Mouse (Mus musculus): ENCODE data around the gene Usmg5.
"Not testable (repeated sequence)": the region's sequence is repeated elsewhere in the genome, so short reads cannot be mapped to it uniquely, and the experiment has no call there.

The Usmg5 gene

GRCm38 (mm10) chr19:47090550-47091156 is at the start of gene Usmg5, which contains the start of gene Pdcd11:
Gene Usmg5 (minus strand): TSS chr19:47090647.
Gene Pdcd11 (plus strand): TSS chr19:47090768.
- DNase-seq (ENCODE audit: low spot score in 2 of 2): peak; percentile 89 to 95

GRCm38 (mm10) chr19:47139611-47140010 is 49.2 kb upstream of the Usmg5 start:
- DNase-seq (ENCODE audit: low spot score in 2 of 2): not testable (repeated sequence)

GRCm38 (mm10) chr19:47137771-47138421 is 47.4 kb upstream of the Usmg5 start, which contains the start of gene Calhm2:
Gene Calhm2 (minus strand): TSS chr19:47138294.
- peak; percentile 31 to 63 for DNase-seq (ENCODE audit: low spot score in 2 of 2)

- DNase-seq (ENCODE audit: low spot score in 2 of 2): peak in 1 of 2 experiments; percentile 50
Measured at GRCm38 (mm10) chr19:47137051-47137581, 46.7 kb upstream of the Usmg5 start.

GRCm38 (mm10) chr19:47136170-47136569 is 45.7 kb upstream of the Usmg5 start:
- DNase-seq (ENCODE audit: low spot score in 2 of 2): no peak

DNA sequence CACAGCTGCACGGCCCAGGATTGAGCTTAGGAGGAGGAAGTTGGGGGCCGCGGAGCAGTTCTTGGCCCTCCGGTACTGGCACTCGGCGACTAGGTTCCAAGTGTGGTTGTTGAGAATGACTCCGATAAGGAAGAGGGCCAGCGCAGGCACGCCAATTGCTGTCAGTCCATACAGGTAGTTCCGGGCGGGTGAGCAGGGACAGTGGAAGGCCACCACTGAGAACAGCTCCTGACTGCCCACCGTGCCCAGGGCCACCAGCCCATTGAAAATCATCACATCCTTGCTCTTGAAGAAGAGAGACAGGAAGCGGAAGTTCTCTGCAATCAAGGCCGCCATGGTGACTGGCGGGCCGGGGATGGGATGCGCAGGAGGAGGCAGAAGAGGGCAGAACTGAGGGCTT is 45.1 kb upstream of the Usmg5 start:
- no peak for DNase-seq (ENCODE audit: low spot score in 2 of 2)

DNA sequence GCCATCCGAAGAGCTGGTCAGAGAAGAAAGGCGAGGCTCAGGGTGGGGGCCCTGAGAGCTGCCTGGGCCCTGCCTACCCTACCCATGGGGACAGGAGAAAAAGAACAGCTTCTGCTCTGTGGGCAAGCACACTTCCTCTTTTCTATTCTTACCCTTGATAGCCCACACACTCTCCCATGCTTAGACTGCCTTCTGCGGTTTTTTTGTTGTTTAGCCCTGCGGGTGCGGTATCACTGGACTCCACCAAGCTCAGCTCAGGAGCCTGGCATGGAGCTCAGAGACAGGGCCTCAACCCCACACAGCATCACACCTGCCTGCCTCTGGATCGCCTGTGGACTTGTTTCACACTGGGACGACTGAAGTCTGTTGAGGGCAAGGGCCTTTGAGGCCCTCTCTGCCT is 42.7 kb upstream of the Usmg5 start:
- peak; percentile 21 to 50 for DNase-seq (ENCODE audit: low spot score in 2 of 2)

- DNase-seq (ENCODE audit: low spot score in 2 of 2): no peak
Measured at GRCm38 (mm10) chr19:47130551-47131125, 40.2 kb upstream of the Usmg5 start.

DNA sequence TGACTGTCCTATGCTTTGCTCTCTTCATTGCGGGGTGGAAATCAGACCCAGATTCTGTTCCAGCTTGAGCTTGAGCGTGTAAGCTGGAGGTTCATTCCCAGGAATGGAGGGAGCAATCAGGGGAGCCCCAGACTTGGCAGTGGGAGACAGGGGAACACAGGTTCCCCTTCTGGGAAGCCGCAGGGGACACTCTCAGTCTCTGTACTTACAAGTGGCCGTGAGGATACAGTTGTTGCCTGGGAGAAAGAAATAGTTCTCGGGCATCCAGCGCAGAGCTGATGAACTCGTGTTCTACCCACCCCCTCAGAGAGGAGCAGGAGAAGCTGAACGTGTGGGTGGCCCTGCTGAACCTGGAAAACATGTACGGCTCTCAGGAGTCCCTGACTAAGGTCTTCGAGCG is 38.4 kb upstream of the Usmg5 start:
- no peak for DNase-seq (ENCODE audit: low spot score in 2 of 2)

GRCm38 (mm10) chr19:47128164-47128563 is 37.7 kb upstream of the Usmg5 start:
- DNase-seq (ENCODE audit: low spot score in 2 of 2): no peak

DNA sequence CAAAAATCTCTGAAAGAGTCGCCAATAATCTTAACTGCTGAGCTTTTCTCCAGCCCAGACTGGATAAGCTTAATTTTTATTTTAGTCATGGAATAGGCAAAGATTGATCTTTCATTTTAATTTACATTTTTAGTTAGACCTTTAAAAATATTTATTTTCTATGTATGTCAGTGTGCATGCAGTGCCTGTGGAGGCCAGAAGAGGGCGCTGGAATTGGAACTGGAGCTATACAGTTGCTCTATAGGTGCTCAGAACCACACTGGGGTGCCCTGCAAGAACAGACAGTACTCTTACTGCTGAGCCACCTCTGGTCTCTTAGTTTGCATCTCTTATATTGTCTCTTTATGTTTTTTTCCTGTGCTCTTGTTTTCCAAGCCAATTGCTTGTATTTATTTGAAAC is 32.4 kb upstream of the Usmg5 start:
- DNase-seq (ENCODE audit: low spot score in 2 of 2): peak; percentile 32 to 77

DNA sequence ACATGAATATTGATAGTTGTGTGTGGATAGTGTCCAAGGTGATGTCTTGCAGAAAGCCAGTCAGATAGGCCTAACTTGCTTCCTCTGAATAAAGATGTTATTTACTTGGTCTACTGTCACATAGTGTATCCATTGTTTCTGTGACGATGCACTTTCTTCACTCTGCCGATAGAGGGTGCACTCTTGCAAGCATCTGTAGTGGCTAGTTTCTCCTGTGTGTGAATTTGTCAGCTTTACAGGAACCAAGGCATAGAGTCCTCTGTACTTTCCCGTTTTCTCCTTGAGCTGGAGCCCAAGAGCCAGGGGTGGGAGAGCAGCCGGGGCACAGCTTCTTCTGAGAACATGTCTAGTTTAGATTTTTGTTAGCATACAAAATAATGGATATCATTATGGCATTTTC is 30.6 kb upstream of the Usmg5 start:
- no peak for DNase-seq (ENCODE audit: low spot score in 2 of 2)

GRCm38 (mm10) chr19:47118634-47119033 is 28.2 kb upstream of the Usmg5 start:
- no peak for DNase-seq (ENCODE audit: low spot score in 2 of 2)

DNA sequence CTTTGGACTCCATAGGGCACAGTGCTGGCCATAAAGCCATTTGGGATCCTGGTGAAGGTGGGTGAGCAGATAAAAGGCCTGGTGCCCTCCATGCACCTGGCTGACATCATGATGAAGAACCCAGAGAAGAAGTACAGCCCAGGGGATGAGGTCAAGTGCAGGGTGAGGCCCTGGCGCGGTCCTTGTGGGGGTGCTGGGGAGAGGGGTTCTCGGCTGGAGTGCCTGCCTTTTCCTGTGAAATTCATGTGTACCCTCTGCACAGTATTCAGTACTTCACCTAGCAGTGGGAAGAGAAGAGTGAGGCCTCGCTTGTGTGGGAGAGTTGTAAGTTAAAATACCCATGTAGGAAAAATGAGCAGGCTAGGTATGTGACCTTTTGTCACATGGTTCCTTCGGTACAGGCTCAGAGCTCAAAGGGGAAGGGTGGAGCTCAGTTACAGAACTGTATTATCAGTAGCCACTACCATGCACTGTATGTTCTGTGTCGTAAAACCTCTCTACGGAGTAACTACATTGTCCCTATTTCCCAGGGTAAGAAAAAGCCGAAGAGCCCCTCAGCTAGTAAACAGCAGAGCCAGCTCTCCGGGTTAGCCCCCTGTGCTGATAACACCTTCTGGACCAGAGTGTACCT is 14.3 kb upstream of the Usmg5 start:
- DNase-seq (ENCODE audit: low spot score in 2 of 2): no peak

- DNase-seq (ENCODE audit: low spot score in 2 of 2): no peak
Measured at GRCm38 (mm10) chr19:47101080-47101479, 10.6 kb upstream of the Usmg5 start.

DNA sequence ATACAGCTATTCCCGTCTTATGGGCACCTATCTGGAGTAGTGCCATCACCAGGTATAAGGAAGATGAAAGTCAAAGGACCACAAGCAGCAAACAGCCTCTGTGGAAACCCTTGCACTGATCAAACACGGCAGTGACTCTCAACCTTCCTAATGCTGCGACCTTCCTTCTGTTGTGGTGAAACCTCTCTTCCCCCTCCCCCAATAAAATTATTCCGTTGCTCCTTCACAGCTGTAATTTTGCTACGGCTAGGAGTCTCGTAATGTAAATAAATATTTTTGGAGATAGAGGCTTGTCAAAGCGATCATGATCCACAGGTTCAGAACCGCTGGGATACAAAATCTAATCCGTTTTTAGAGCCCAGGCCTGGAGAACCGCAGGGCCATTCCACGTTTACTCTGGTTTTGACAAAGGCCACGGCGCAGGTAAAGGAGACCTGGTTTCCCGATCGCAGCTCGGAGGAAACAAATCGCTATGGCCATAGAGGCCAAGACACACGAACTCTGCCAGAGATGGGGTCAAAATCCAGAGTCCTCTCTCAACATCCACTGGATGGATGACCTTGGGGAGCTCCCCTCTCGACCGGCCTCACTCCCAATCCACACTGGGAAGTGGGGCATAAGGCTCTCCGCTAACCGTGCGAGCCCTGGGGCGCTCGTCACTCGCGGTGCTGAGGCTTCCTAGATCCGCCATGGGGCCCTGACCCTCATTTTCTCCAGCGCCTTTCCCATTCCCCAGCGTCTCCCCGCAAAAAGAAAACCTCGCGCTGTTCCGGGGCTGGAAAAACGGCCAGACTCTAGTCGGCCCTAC is 525 bp downstream of the Usmg5 start:
- peak in 1 of 2 experiments; percentile 60 for DNase-seq (ENCODE audit: low spot score in 2 of 2)

DNA sequence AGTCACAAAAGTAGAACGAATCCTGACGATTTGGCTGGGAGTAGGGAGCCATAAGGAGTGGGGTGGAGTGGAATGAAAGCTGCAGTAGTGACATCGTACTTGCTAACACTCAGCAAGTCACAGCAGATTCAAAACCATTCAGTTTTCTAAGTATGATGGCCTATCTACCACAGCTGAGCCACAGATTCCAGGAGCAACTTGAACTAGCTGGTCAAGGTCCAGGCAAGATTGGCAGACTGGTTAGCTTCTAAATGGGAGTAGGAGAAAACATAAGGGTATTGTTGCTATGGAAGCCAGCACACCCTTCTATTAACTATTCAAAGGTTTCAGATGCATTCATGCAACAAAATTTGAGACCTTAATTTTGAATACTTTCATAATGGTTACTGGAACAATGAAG is 2.2 kb downstream of the Usmg5 start:
- DNase-seq (ENCODE audit: low spot score in 2 of 2): no peak

GRCm38 (mm10) chr19:47067924-47068611 is 22.4 kb downstream of the Usmg5 start:
- peak; percentile 87 to 90 for DNase-seq (ENCODE audit: low spot score in 2 of 2)

- DNase-seq (ENCODE audit: low spot score in 2 of 2): peak; percentile 99
Measured at GRCm38 (mm10) chr19:47067096-47067882, 23.2 kb downstream of the Usmg5 start, which contains the start of gene Taf5. Gene Taf5 (plus strand): TSS chr19:47067746.

DNA sequence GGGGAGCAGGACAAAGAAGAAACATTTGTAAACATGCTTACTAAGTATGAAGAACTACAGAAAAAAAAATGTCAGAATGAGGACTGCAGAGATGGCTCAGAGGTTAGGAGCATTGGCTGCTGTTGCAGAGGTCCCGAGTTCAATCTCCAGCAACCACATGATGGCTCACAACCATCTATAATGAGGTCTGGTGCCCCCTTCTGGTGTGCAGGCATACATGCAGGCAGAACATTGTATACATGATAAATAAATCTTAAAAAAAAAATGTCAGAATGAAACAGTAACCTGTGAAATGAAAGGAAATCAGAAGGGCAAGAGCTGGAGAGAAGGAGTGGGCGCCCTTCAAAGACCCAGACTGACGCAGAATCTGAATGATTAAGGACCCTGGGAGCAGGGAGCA is 24.6 kb downstream of the Usmg5 start:
- no peak for DNase-seq (ENCODE audit: low spot score in 2 of 2)

Measured in spleen, postnatal 10 days (tissue).